In genomic region chr15:63675491-63676036, GRCm38 (mm10) we compare ENCODE assay signal across 20 mouse cellular contexts.
DNase-seq lines count a peak whose midpoint lies in the region; ATAC-seq and TF ChIP-seq lines count a peak whose summit lies in the region.
"Had no signal": no experiment of that assay in that cellular context is flagged by ENCODE, and none has a peak within 500 bp of the region (broad histone marks: within the 10 kb centered on the region; RNA-seq: fewer than 3 reads in every experiment).

No protein-coding gene starts in this region.

- WGBS in hindbrain, postnatal 0 days: 53% methylated on average over 10 of the region's 10 CpGs
- 66% methylated on average over 10 of the region's 10 CpGs for WGBS in hindbrain, embryonic 10.5 days
- WGBS in embryonic facial prominence, embryonic 11.5 days: 26% methylated on average over 10 of the region's 10 CpGs
- 41% methylated on average over 10 of the region's 10 CpGs for WGBS in midbrain, embryonic 11.5 days
- WGBS in stomach, postnatal 0 days: 40% methylated on average over 10 of the region's 10 CpGs

- TF ChIP-seq EP300 in stomach, postnatal 0 days (optimal IDR thresholded peaks at IDR 0.05): no peak

- no peaks in the 10 kb centered on the region for H3K36me3 ChIP-seq in hindbrain, postnatal 0 days (ENCODE audit: insufficient read depth, low read length)
- H3K36me3 ChIP-seq in hindbrain, embryonic 10.5 days: no peaks in the 10 kb centered on the region
- H3K36me3 ChIP-seq in embryonic facial prominence, embryonic 11.5 days (replicated peaks; ENCODE audit: control insufficient read depth, insufficient read depth, low read depth, low read length): no peaks in the 10 kb centered on the region
- no peaks in the 10 kb centered on the region for H3K36me3 ChIP-seq in midbrain, embryonic 11.5 days (ENCODE audit: control insufficient read depth, insufficient read depth, low read length)
- H3K36me3 ChIP-seq in stomach, postnatal 0 days (ENCODE audit: control insufficient read depth, insufficient read depth, low read length): no peaks in the 10 kb centered on the region
- H3K36me3 ChIP-seq: G1E; heart, embryonic 10.5 days had no signal

- no peaks in the 10 kb centered on the region for H3K9me3 ChIP-seq in hindbrain, postnatal 0 days (ENCODE audit: low read length)
- no peaks in the 10 kb centered on the region for H3K9me3 ChIP-seq in hindbrain, embryonic 10.5 days
- no peaks in the 10 kb centered on the region for H3K9me3 ChIP-seq in embryonic facial prominence, embryonic 11.5 days (replicated peaks; ENCODE audit: control insufficient read depth, low read length)
- no peaks in the 10 kb centered on the region for H3K9me3 ChIP-seq in midbrain, embryonic 11.5 days (ENCODE audit: control insufficient read depth, low read length)
- H3K9me3 ChIP-seq in stomach, postnatal 0 days (ENCODE audit: control insufficient read depth, low read length): no peaks in the 10 kb centered on the region
- H3K9me3 ChIP-seq: G1E; heart, embryonic 10.5 days had no signal

- H3K4me1 ChIP-seq in hindbrain, postnatal 0 days (ENCODE audit: insufficient read depth, low read length): 0 out of 2 replicates have a peak, but pooled peaks cover 8% of the 10 kb centered on the region
- H3K4me1 ChIP-seq in hindbrain, embryonic 10.5 days (replicated peaks): 0 out of 2 replicates have a peak, but pooled peaks cover 3% of the 10 kb centered on the region
- H3K4me1 ChIP-seq in embryonic facial prominence, embryonic 11.5 days (ENCODE audit: control insufficient read depth, insufficient read depth, low read length): no peaks in the 10 kb centered on the region
- no peaks in the 10 kb centered on the region; the same call in 1 of the 2 replicates for H3K4me1 ChIP-seq in midbrain, embryonic 11.5 days (ENCODE audit: control insufficient read depth, insufficient read depth, low read length)
- H3K4me1 ChIP-seq in stomach, postnatal 0 days (replicated peaks; ENCODE audit: control insufficient read depth, insufficient read depth): no peaks in the 10 kb centered on the region
- H3K4me1 ChIP-seq: heart, embryonic 10.5 days had no signal

- no peak overlapping the region for H3K4me3 ChIP-seq in hindbrain, postnatal 0 days (ENCODE audit: low read length)
- H3K4me3 ChIP-seq in hindbrain, embryonic 10.5 days: no peak overlapping the region
- no peak overlapping the region for H3K4me3 ChIP-seq in embryonic facial prominence, embryonic 11.5 days (ENCODE audit: low read depth, low read length)
- H3K4me3 ChIP-seq in midbrain, embryonic 11.5 days (ENCODE audit: low read depth, low read length): no peak overlapping the region
- H3K4me3 ChIP-seq in stomach, postnatal 0 days (ENCODE audit: low read depth, low read length): no peak overlapping the region
- H3K4me3 ChIP-seq: heart, embryonic 10.5 days; left cerebral cortex, adult 2 months had no signal

- no peak overlapping the region for H3K9ac ChIP-seq in hindbrain, postnatal 0 days (replicated peaks; ENCODE audit: low read length)
- no peak overlapping the region for H3K9ac ChIP-seq in embryonic facial prominence, embryonic 11.5 days (replicated peaks; ENCODE audit: low read length)
- H3K9ac ChIP-seq in midbrain, embryonic 11.5 days (ENCODE audit: low read length): no peak overlapping the region
- no peak overlapping the region for H3K9ac ChIP-seq in stomach, postnatal 0 days (ENCODE audit: low read length)

- no peak overlapping the region for H3K4me2 ChIP-seq in hindbrain, postnatal 0 days (ENCODE audit: low read depth, low read length)
- H3K4me2 ChIP-seq in embryonic facial prominence, embryonic 11.5 days (ENCODE audit: low read depth, low read length): no peak overlapping the region
- no peak overlapping the region for H3K4me2 ChIP-seq in midbrain, embryonic 11.5 days
- no peak overlapping the region for H3K4me2 ChIP-seq in stomach, postnatal 0 days (replicated peaks; ENCODE audit: low read depth)

- H3K27me3 ChIP-seq in hindbrain, postnatal 0 days (ENCODE audit: insufficient read depth, low read length): no peaks in the 10 kb centered on the region
- no peaks in the 10 kb centered on the region for H3K27me3 ChIP-seq in hindbrain, embryonic 10.5 days (ENCODE audit: insufficient read depth, poor library complexity, severe bottlenecking)
- no peaks in the 10 kb centered on the region for H3K27me3 ChIP-seq in embryonic facial prominence, embryonic 11.5 days (ENCODE audit: control insufficient read depth, insufficient read depth, low read length)
- 0 out of 2 replicates have a peak, but pooled peaks cover 2% of the 10 kb centered on the region for H3K27me3 ChIP-seq in midbrain, embryonic 11.5 days (ENCODE audit: control insufficient read depth, insufficient read depth, low read length)
- no peaks in the 10 kb centered on the region for H3K27me3 ChIP-seq in stomach, postnatal 0 days (ENCODE audit: control insufficient read depth, insufficient read depth, low read length)

- peak; percentile 40 for DNase-seq in hindbrain, postnatal 0 days (ENCODE audit: low spot score)
- no peak for DNase-seq in hindbrain, embryonic 10.5 days (ENCODE audit: low spot score)
- DNase-seq in embryo, embryonic 11 days: peak; percentile 36
- DNase-seq in embryonic facial prominence, embryonic 11.5 days (ENCODE audit: low spot score): peak; percentile 33
- DNase-seq in midbrain, embryonic 11.5 days (ENCODE audit: low spot score, missing footprints): peak; percentile 87
- DNase-seq in heart, adult 18-20 months: no peak
- DNase-seq in stomach, postnatal 0 days (ENCODE audit: low spot score): no peak
- DNase-seq: adrenal gland, adult 2 months; cerebellum, adult 8-10 months; gastrocnemius, postnatal 10 days; heart, postnatal 36 days; kidney, postnatal 10 days; liver; lung, adult 18-20 months; right cerebral cortex, postnatal 4 days; thymus, adult 18-20 months had no signal

- ATAC-seq in hindbrain, postnatal 0 days: peak; percentile 75
- no peak for ATAC-seq in embryonic facial prominence, embryonic 11.5 days (replicated peaks; ENCODE audit: insufficient number of reproducible peaks, low FRiP score, low TSS enrichment, low read depth)
- ATAC-seq in midbrain, embryonic 11.5 days (ENCODE audit: low FRiP score): peak; percentile 62; the same call in 1 of the 2 replicates
- no peak for ATAC-seq in stomach, postnatal 0 days (ENCODE audit: low FRiP score, low TSS enrichment)
- ATAC-seq: intestine, embryonic 16.5 days had no signal

- H3K27ac ChIP-seq in hindbrain, postnatal 0 days: no peak overlapping the region
- H3K27ac ChIP-seq in hindbrain, embryonic 10.5 days: no peak overlapping the region
- 0 out of 2 replicates have a peak overlapping the region, but pooled peaks have one; percentile 9 for H3K27ac ChIP-seq in embryonic facial prominence, embryonic 11.5 days (replicated peaks; ENCODE audit: low read depth, low read length)
- no peak overlapping the region for H3K27ac ChIP-seq in midbrain, embryonic 11.5 days (ENCODE audit: low read depth, low read length)
- no peak overlapping the region for H3K27ac ChIP-seq in stomach, postnatal 0 days (replicated peaks)
- H3K27ac ChIP-seq: heart, embryonic 10.5 days; left cerebral cortex, adult 2 months had no signal

- TF ChIP-seq CTCF in hindbrain, postnatal 0 days (IDR thresholded peaks at IDR 0.05; ENCODE audit: low read depth): no peak
- TF ChIP-seq CTCF in stomach, postnatal 0 days (IDR thresholded peaks at IDR 0.05; ENCODE audit: low read depth): no peak

Comparison
In these comparisons a context has a peak if more than half of its experiments do, and no peak if none do; other contexts are left out.
1. DNase-seq: peak in hindbrain, postnatal 0 days (single experiment), embryo, embryonic 11 days (single experiment), embryonic facial prominence, embryonic 11.5 days (single experiment) and midbrain, embryonic 11.5 days (single experiment); none in hindbrain, embryonic 10.5 days (single experiment), heart, adult 18-20 months (0 of 2) and stomach, postnatal 0 days (single experiment).
2. ATAC-seq: peak in hindbrain, postnatal 0 days (single experiment) and midbrain, embryonic 11.5 days (single experiment); none in embryonic facial prominence, embryonic 11.5 days (single experiment) and stomach, postnatal 0 days (single experiment).